Mouse (Mus musculus): ENCODE results near the gene Rpn2. TPM values are rescaled to one million over a fixed set of nuclear protein-coding genes. Genes with fewer than 3 reads are reported as not detected.

Rpn2 gene
- polyA plus RNA-seq, 1 experiment = 171 TPM

GRCm38 (mm10) chr2:157338663-157339062 is 59.8 kb downstream of the Rpn2 start:
- Histone ChIP-seq H3K4me3 (ENCODE audit: insufficient read depth, low read depth, low read length) (no peak overlapping the region), H3K4me1 (ENCODE audit: control insufficient read depth, insufficient read depth, low read length) (no peaks in the 10 kb centered on the region), H3K27ac (ENCODE audit: insufficient read depth, low read depth, low read length) (no peak overlapping the region), H3K36me3 (ENCODE audit: control insufficient read depth, insufficient read depth, low read length) (no peaks in the 10 kb centered on the region), H3K27me3 (replicated peaks; ENCODE audit: control insufficient read depth, insufficient read depth, low read length) (no peaks in the 10 kb centered on the region)
- DNase-seq = peak; percentile 60
- WGBS = 34% methylated on average over 5 of the region's 5 CpGs
- peak; percentile 69 for TF ChIP-seq CTCF (conservative IDR thresholded peaks at IDR 0.05; ENCODE audit: insufficient read depth, insufficient read length, low read depth, low read length)
- no peak for TF ChIP-seq POLR2A (IDR thresholded peaks at IDR 0.05; ENCODE audit: low read depth, low read length)

- H3K27ac ChIP-seq (ENCODE audit: insufficient read depth, low read depth, low read length) = peak overlapping the region; percentile 56; the same call in 1 of the 2 replicates
- no peaks in the 10 kb centered on the region for H3K4me1 ChIP-seq (ENCODE audit: control insufficient read depth, insufficient read depth, low read length)
- H3K36me3 ChIP-seq (ENCODE audit: control insufficient read depth, insufficient read depth, low read length) = no peaks in the 10 kb centered on the region
- H3K27me3 ChIP-seq (replicated peaks; ENCODE audit: control insufficient read depth, insufficient read depth, low read length) = no peaks in the 10 kb centered on the region
- WGBS = 76% methylated on average over 7 of the region's 7 CpGs
- no peak overlapping the region for H3K4me3 ChIP-seq (ENCODE audit: insufficient read depth, low read depth, low read length)
- no peak for TF ChIP-seq POLR2A (IDR thresholded peaks at IDR 0.05; ENCODE audit: low read depth, low read length)
- no peak for TF ChIP-seq CTCF (conservative IDR thresholded peaks at IDR 0.05; ENCODE audit: insufficient read depth, insufficient read length, low read depth, low read length)
- peak; percentile 34 for DNase-seq
These were observed 60.7 kb downstream of the Rpn2 start for GRCm38 (mm10) chr2:157339532-157339931.

GRCm38 (mm10) chr2:157340221-157340741 is 61.5 kb downstream of the Rpn2 start:
- Histone ChIP-seq H3K4me1 (ENCODE audit: control insufficient read depth, insufficient read depth, low read length) (no peaks in the 10 kb centered on the region), H3K4me3 (ENCODE audit: insufficient read depth, low read depth, low read length) (no peak overlapping the region), H3K27ac (ENCODE audit: insufficient read depth, low read depth, low read length) (peak overlapping the region; percentile 56; the same call in 1 of the 2 replicates), H3K27me3 (replicated peaks; ENCODE audit: control insufficient read depth, insufficient read depth, low read length) (no peaks in the 10 kb centered on the region), H3K36me3 (ENCODE audit: control insufficient read depth, insufficient read depth, low read length) (no peaks in the 10 kb centered on the region)
- DNase-seq = peak; percentile 32
- WGBS = 62% methylated on average over 7 of the region's 7 CpGs
- no peak for TF ChIP-seq POLR2A (IDR thresholded peaks at IDR 0.05; ENCODE audit: low read depth, low read length)
- TF ChIP-seq CTCF (conservative IDR thresholded peaks at IDR 0.05; ENCODE audit: insufficient read depth, insufficient read length, low read depth, low read length) = no peak

GRCm38 (mm10) chr2:157341554-157342270 is 62.9 kb downstream of the Rpn2 start:
- Histone ChIP-seq H3K27me3 (replicated peaks; ENCODE audit: control insufficient read depth, insufficient read depth, low read length) (no peaks in the 10 kb centered on the region), H3K4me1 (ENCODE audit: control insufficient read depth, insufficient read depth, low read length) (no peaks in the 10 kb centered on the region), H3K4me3 (ENCODE audit: insufficient read depth, low read depth, low read length) (no peak overlapping the region), H3K27ac (ENCODE audit: insufficient read depth, low read depth, low read length) (no peak overlapping the region), H3K36me3 (ENCODE audit: control insufficient read depth, insufficient read depth, low read length) (no peaks in the 10 kb centered on the region)
- TF ChIP-seq POLR2A (IDR thresholded peaks at IDR 0.05; ENCODE audit: low read depth, low read length) (no peak), CTCF (conservative IDR thresholded peaks at IDR 0.05; ENCODE audit: insufficient read depth, insufficient read length, low read depth, low read length) (peak; percentile 90)
- peak; percentile 62 for DNase-seq
- 44% methylated on average over 11 of the region's 11 CpGs for WGBS

GRCm38 (mm10) chr2:157342328-157342926 is 63.6 kb downstream of the Rpn2 start:
- Histone ChIP-seq H3K27ac (ENCODE audit: insufficient read depth, low read depth, low read length) (no peak overlapping the region), H3K4me1 (ENCODE audit: control insufficient read depth, insufficient read depth, low read length) (no peaks in the 10 kb centered on the region), H3K27me3 (replicated peaks; ENCODE audit: control insufficient read depth, insufficient read depth, low read length) (no peaks in the 10 kb centered on the region), H3K36me3 (ENCODE audit: control insufficient read depth, insufficient read depth, low read length) (no peaks in the 10 kb centered on the region), H3K4me3 (ENCODE audit: insufficient read depth, low read depth, low read length) (no peak overlapping the region)
- DNase-seq = no peak
- WGBS = 61% methylated on average over 5 of the region's 5 CpGs
- TF ChIP-seq POLR2A (IDR thresholded peaks at IDR 0.05; ENCODE audit: low read depth, low read length) = no peak
- TF ChIP-seq CTCF (conservative IDR thresholded peaks at IDR 0.05; ENCODE audit: insufficient read depth, insufficient read length, low read depth, low read length) = no peak

GRCm38 (mm10) chr2:157343337-157343736 is 64.5 kb downstream of the Rpn2 start:
- Histone ChIP-seq H3K27me3 (replicated peaks; ENCODE audit: control insufficient read depth, insufficient read depth, low read length) (no peaks in the 10 kb centered on the region), H3K4me3 (ENCODE audit: insufficient read depth, low read depth, low read length) (no peak overlapping the region), H3K27ac (ENCODE audit: insufficient read depth, low read depth, low read length) (no peak overlapping the region), H3K36me3 (ENCODE audit: control insufficient read depth, insufficient read depth, low read length) (no peaks in the 10 kb centered on the region), H3K4me1 (ENCODE audit: control insufficient read depth, insufficient read depth, low read length) (no peaks in the 10 kb centered on the region)
- 88% methylated on average over 6 of the region's 6 CpGs for WGBS
- no peak for DNase-seq
- TF ChIP-seq POLR2A (IDR thresholded peaks at IDR 0.05; ENCODE audit: low read depth, low read length) (no peak), CTCF (conservative IDR thresholded peaks at IDR 0.05; ENCODE audit: insufficient read depth, insufficient read length, low read depth, low read length) (no peak)
